Mouse (Mus musculus) ovary, postnatal 10 days (tissue): ENCODE data around the gene Pdgfc.

Experiments used
- DNase-seq: peaks from one replicate; pipeline ENCODE4 v3.0.0; 2022; ENCODE audit warnings: low spot score

Pdgfc gene

GRCm38 (mm10) chr3:81036151-81036553 lies at the start of gene Pdgfc:
Gene Pdgfc, plus strand, starts transcription at chr3:81036416.
- DNase-seq = no peak

GRCm38 (mm10) chr3:81009245-81009644 lies 27.0 kb upstream of the Pdgfc start:
- DNase-seq = no peak

GRCm38 (mm10) chr3:81009899-81010298 lies 26.3 kb upstream of the Pdgfc start:
- DNase-seq = no peak

- no peak for DNase-seq
Observed at GRCm38 (mm10) chr3:81017385-81018051, 18.7 kb upstream of the Pdgfc start.

GRCm38 (mm10) chr3:81020064-81020463 lies 16.2 kb upstream of the Pdgfc start:
- no peak for DNase-seq

GRCm38 (mm10) chr3:81021783-81022182 lies 14.4 kb upstream of the Pdgfc start:
- no peak for DNase-seq

GRCm38 (mm10) chr3:81022266-81022665 lies 13.9 kb upstream of the Pdgfc start:
- DNase-seq = no peak

- no peak for DNase-seq
Observed at GRCm38 (mm10) chr3:81022845-81023244, 13.4 kb upstream of the Pdgfc start.

GRCm38 (mm10) chr3:81023568-81023967 lies 12.6 kb upstream of the Pdgfc start:
- DNase-seq = no peak

- DNase-seq = no peak
Observed at GRCm38 (mm10) chr3:81025568-81026213, 10.5 kb upstream of the Pdgfc start.

- DNase-seq = no peak
Observed at GRCm38 (mm10) chr3:81028361-81028760, 7.9 kb upstream of the Pdgfc start.

- no peak for DNase-seq
Observed at GRCm38 (mm10) chr3:81029321-81029720, 6.9 kb upstream of the Pdgfc start.

- no peak for DNase-seq
Observed at GRCm38 (mm10) chr3:81029909-81030308, 6.3 kb upstream of the Pdgfc start.

- no peak for DNase-seq
Observed at GRCm38 (mm10) chr3:81030311-81030710, 5.9 kb upstream of the Pdgfc start.

- DNase-seq = no peak
Observed at GRCm38 (mm10) chr3:81032014-81032413, 4.2 kb upstream of the Pdgfc start.

- DNase-seq = no peak
Observed at GRCm38 (mm10) chr3:81034336-81035102, 1.7 kb upstream of the Pdgfc start.

- peak; percentile 67 for DNase-seq
Observed at GRCm38 (mm10) chr3:81036554-81037311, 517 bp downstream of the Pdgfc start.

GRCm38 (mm10) chr3:81037312-81037859 lies 1.2 kb downstream of the Pdgfc start:
- DNase-seq = peak; percentile 38

GRCm38 (mm10) chr3:81039131-81039653 lies 3.0 kb downstream of the Pdgfc start:
- no peak for DNase-seq

- no peak for DNase-seq
Observed at GRCm38 (mm10) chr3:81044653-81045343, 8.6 kb downstream of the Pdgfc start.
